32 mouse cellular contexts compared by ENCODE assay signal in the genomic region with DNA sequence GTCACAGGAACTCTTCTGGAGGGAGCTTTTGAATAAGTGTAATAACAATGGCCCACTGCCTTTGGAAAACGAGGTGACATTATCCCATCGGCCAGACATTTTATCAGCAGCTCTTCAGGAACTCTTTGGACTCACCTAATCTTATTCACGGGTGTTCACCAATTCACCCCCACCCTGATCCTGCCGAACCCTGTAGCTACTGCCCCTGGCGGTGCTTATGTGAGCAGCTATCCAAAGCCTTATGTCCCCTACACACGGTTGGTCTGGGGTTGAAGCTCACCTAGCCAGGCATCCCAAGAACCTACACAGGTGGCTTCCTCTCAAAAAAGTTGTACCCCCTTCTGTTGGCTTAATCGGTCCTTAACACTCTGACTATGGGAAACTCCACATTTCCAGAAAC. TPM values are rescaled to one million over a fixed set of nuclear protein-coding genes. Genes with fewer than 3 reads are reported as not detected.
DNase-seq lines count a peak whose midpoint lies in the region; ATAC-seq and TF ChIP-seq lines count a peak whose summit lies in the region.
"Had no signal": no experiment of that assay in that cellular context is flagged by ENCODE, and none has a peak within 500 bp of the region (broad histone marks: within the 10 kb centered on the region; RNA-seq: fewer than 3 reads in every experiment).

No protein-coding gene starts in this region.

- 36% methylated on average over 7 of the region's 7 CpGs for WGBS in liver, embryonic 14.5 days (ENCODE audit: insufficient replicate concordance)
- WGBS in stomach, postnatal 0 days, result 51% methylated on average over 7 of the region's 7 CpGs

- H3K4me3 ChIP-seq in layer of hippocampus, adult 2 months, result no peak overlapping the region
- H3K4me3 ChIP-seq in liver, embryonic 14.5 days (ENCODE audit: insufficient read depth in 1 of 2, low read depth in 2 of 2, low read length in 2 of 2), result no peak overlapping the region
- H3K4me3 ChIP-seq in stomach, postnatal 0 days (ENCODE audit: low read depth, low read length), result no peak overlapping the region
- H3K4me3 ChIP-seq: embryonic facial prominence, embryonic 13.5 days; hindbrain, embryonic 15.5 days; kidney, embryonic 15.5 days; limb, embryonic 13.5 days had no signal

- no peaks in the 10 kb centered on the region for H3K27me3 ChIP-seq in liver, embryonic 14.5 days (ENCODE audit: control insufficient read depth, insufficient read depth, low read length)
- no peaks in the 10 kb centered on the region for H3K27me3 ChIP-seq in stomach, postnatal 0 days (ENCODE audit: control insufficient read depth, insufficient read depth, low read length)
- H3K27me3 ChIP-seq: embryonic facial prominence, embryonic 13.5 days; hindbrain, embryonic 15.5 days; kidney, embryonic 15.5 days; limb, embryonic 13.5 days had no signal

- H3K9me3 ChIP-seq in liver, embryonic 14.5 days (ENCODE audit: control insufficient read depth, low read length), result no peaks in the 10 kb centered on the region
- H3K9me3 ChIP-seq in stomach, postnatal 0 days (ENCODE audit: control insufficient read depth, low read length), result no peaks in the 10 kb centered on the region
- H3K9me3 ChIP-seq: embryonic facial prominence, embryonic 13.5 days; hindbrain, embryonic 15.5 days; kidney, embryonic 15.5 days; limb, embryonic 13.5 days had no signal

- TF ChIP-seq CTCF in layer of hippocampus, adult 2 months (conservative IDR thresholded peaks at IDR 0.05), result 0 out of 2 replicates have a peak, but pooled peaks have one; percentile 8
- TF ChIP-seq CTCF in liver, embryonic 14.5 days (IDR thresholded peaks at IDR 0.05; ENCODE audit: low read depth), result peak; percentile 46
- peak; percentile 39 for TF ChIP-seq CTCF in stomach, postnatal 0 days (IDR thresholded peaks at IDR 0.05; ENCODE audit: low read depth)

- no peaks in the 10 kb centered on the region for H3K36me3 ChIP-seq in liver, embryonic 14.5 days (replicated peaks; ENCODE audit: control insufficient read depth, insufficient read depth, low read depth)
- no peaks in the 10 kb centered on the region for H3K36me3 ChIP-seq in stomach, postnatal 0 days (ENCODE audit: control insufficient read depth, insufficient read depth, low read length)
- H3K36me3 ChIP-seq: embryonic facial prominence, embryonic 13.5 days; hindbrain, embryonic 15.5 days; kidney, embryonic 15.5 days; limb, embryonic 13.5 days had no signal

- H3K9ac ChIP-seq in liver, embryonic 14.5 days (replicated peaks), result no peak overlapping the region
- H3K9ac ChIP-seq in stomach, postnatal 0 days (ENCODE audit: low read length), result no peak overlapping the region
- H3K9ac ChIP-seq: embryonic facial prominence, embryonic 13.5 days; forebrain, postnatal 0 days; hindbrain, embryonic 15.5 days; kidney, embryonic 15.5 days; limb, embryonic 13.5 days had no signal

- H3K4me2 ChIP-seq in liver, embryonic 14.5 days (ENCODE audit: low read depth), result no peak overlapping the region
- H3K4me2 ChIP-seq in stomach, postnatal 0 days (replicated peaks; ENCODE audit: low read depth), result no peak overlapping the region
- H3K4me2 ChIP-seq: embryonic facial prominence, embryonic 13.5 days; hindbrain, embryonic 15.5 days; kidney, embryonic 15.5 days; limb, embryonic 13.5 days; midbrain, embryonic 11.5 days had no signal

- TF ChIP-seq EP300 in liver, embryonic 14.5 days (IDR thresholded peaks at IDR 0.05; ENCODE audit: low read depth), result no peak
- TF ChIP-seq EP300 in stomach, postnatal 0 days (optimal IDR thresholded peaks at IDR 0.05), result no peak

- H3K27ac ChIP-seq in layer of hippocampus, adult 2 months, result no peak overlapping the region
- no peak overlapping the region for H3K27ac ChIP-seq in liver, embryonic 14.5 days
- no peak overlapping the region for H3K27ac ChIP-seq in stomach, postnatal 0 days (replicated peaks)
- H3K27ac ChIP-seq: embryonic facial prominence, embryonic 13.5 days; hindbrain, embryonic 15.5 days; kidney, embryonic 15.5 days; macrophage had no signal

- no peaks in the 10 kb centered on the region; a peak in 2 of 4 replicates for H3K4me1 ChIP-seq in liver, embryonic 14.5 days (replicated peaks; ENCODE audit: control insufficient read depth in 2 of 2, insufficient read depth in 2 of 2, low read length in 1 of 2)
- H3K4me1 ChIP-seq in stomach, postnatal 0 days (replicated peaks; ENCODE audit: control insufficient read depth, insufficient read depth), result no peaks in the 10 kb centered on the region

- peak; percentile 46; the same call in 1 of the 2 replicates for ATAC-seq in erythroblast, adult 5-6 weeks (replicated peaks; ENCODE audit: low FRiP score, poor library complexity, severe bottlenecking)
- peak; percentile 29; the same call in 1 of the 2 replicates for ATAC-seq in liver, embryonic 14.5 days (ENCODE audit: insufficient read depth)
- ATAC-seq in stomach, postnatal 0 days (ENCODE audit: low FRiP score, low TSS enrichment), result no peak
- ATAC-seq: forebrain, postnatal 0 days had no signal

- no peak for DNase-seq in layer of hippocampus, adult 2 months (ENCODE audit: low spot score in 2 of 2)
- no peak for DNase-seq in layer of hippocampus, postnatal 36 days
- no peak for DNase-seq in liver, embryonic 14.5 days (ENCODE audit: low read depth in 3 of 3, low spot score in 3 of 3)
- DNase-seq in stomach, postnatal 0 days (ENCODE audit: low spot score), result no peak
- DNase-seq in yolk sac, embryonic 10.5 days (ENCODE audit: low spot score), result no peak
- DNase-seq in cerebellum, adult 9-11 months, result no peak
- DNase-seq: adrenal gland, postnatal 10 days; B cell, adult 2 months; cerebellum, adult 18-20 months; cerebellum, postnatal 36 days; embryo, embryonic 11 days; forebrain, postnatal 0 days; gastrocnemius, postnatal 36 days; kidney, postnatal 36 days; lung, adult 2 months; right cerebral cortex, adult 18-20 months; thymus, adult 2 months had no signal

RNA-seq across cellular contexts. Expression of a gene that starts 27.6 kb away (rescaled TPM):
- total RNA-seq in layer of hippocampus, adult 2 months (2021), result 10 to 100 TPM; 21.3 to 22.4 TPM
- total RNA-seq in layer of hippocampus, postnatal 36 days (2021), result 10 to 100 TPM; 20.8 to 29.5 TPM
- total RNA-seq in erythroblast, adult 5-6 weeks (2015; ENCODE audit: low replicate concordance), result 14.0 and 15.2 TPM in 2 replicates
- total RNA-seq in erythroblast, adult 5-6 weeks (2017; ENCODE audit: low replicate concordance), result 18.5 and 21.0 TPM in 2 replicates
- 11.0 and 12.7 TPM in 2 replicates for polyA plus RNA-seq in liver, embryonic 14.5 days (2012; rRNA removed)
- 5.9 and 7.4 TPM in 2 replicates for polyA plus RNA-seq in liver, embryonic 14.5 days (2014; fragmentation: Nextera tagmentation; extraction: Ambion mirVana)
- 21.2 and 22.2 TPM in 2 replicates for polyA plus RNA-seq in stomach, postnatal 0 days (2015; fragmentation: Nextera tagmentation; extraction: Ambion mirVana)

RNA-seq across cellular contexts. Expression of a gene that starts 44.4 kb away (rescaled TPM):
- 1 to 10 TPM; 1.2 TPM for total RNA-seq in layer of hippocampus, adult 2 months (2021)
- total RNA-seq in layer of hippocampus, postnatal 36 days (2021), result 1 to 10 TPM; 1.2 TPM
- total RNA-seq in erythroblast, adult 5-6 weeks (2015; ENCODE audit: low replicate concordance), result 0.38 and 3.3 TPM in 2 replicates
- 0.68 and 1.4 TPM in 2 replicates for total RNA-seq in erythroblast, adult 5-6 weeks (2017; ENCODE audit: low replicate concordance)
- 15.3 and 17.9 TPM in 2 replicates for polyA plus RNA-seq in liver, embryonic 14.5 days (2012; rRNA removed)
- 12.6 and 15.5 TPM in 2 replicates for polyA plus RNA-seq in liver, embryonic 14.5 days (2014; fragmentation: Nextera tagmentation; extraction: Ambion mirVana)
- polyA plus RNA-seq in stomach, postnatal 0 days (2015; fragmentation: Nextera tagmentation; extraction: Ambion mirVana), result 0.17 and 0.22 TPM in 2 replicates
- total RNA-seq: gastrocnemius, postnatal 36 days had no signal
- polyA plus RNA-seq: macrophage had no signal

RNA-seq across cellular contexts. Expression of a gene that starts 50.3 kb away (rescaled TPM):
- 10 to 100 TPM; 50.2 to 51.5 TPM for total RNA-seq in layer of hippocampus, adult 2 months (2021)
- total RNA-seq in layer of hippocampus, postnatal 36 days (2021), result 10 to 100 TPM; 52.6 to 55.0 TPM
- 0.96 and 4.8 TPM in 2 replicates for total RNA-seq in erythroblast, adult 5-6 weeks (2015; ENCODE audit: low replicate concordance)
- 0.70 and 1.3 TPM in 2 replicates for total RNA-seq in erythroblast, adult 5-6 weeks (2017; ENCODE audit: low replicate concordance)
- 4.7 TPM in 2 replicates for polyA plus RNA-seq in liver, embryonic 14.5 days (2012; rRNA removed)
- 1.9 and 2.3 TPM in 2 replicates for polyA plus RNA-seq in liver, embryonic 14.5 days (2014; fragmentation: Nextera tagmentation; extraction: Ambion mirVana)
- polyA plus RNA-seq in stomach, postnatal 0 days (2015; fragmentation: Nextera tagmentation; extraction: Ambion mirVana), result 4.6 and 4.9 TPM in 2 replicates

RNA-seq across cellular contexts. Expression of a gene that starts 55.0 kb away (rescaled TPM):
- not detected for total RNA-seq in layer of hippocampus, adult 2 months (2021)
- not detected for total RNA-seq in layer of hippocampus, postnatal 36 days (2021)
- total RNA-seq in erythroblast, adult 5-6 weeks (2015; ENCODE audit: low replicate concordance), result 2.5 TPM in 1 of 2 replicates, not detected in the other
- total RNA-seq in erythroblast, adult 5-6 weeks (2017; ENCODE audit: low replicate concordance), result 3.1 and 5.5 TPM in 2 replicates
- polyA plus RNA-seq in liver, embryonic 14.5 days (2012; rRNA removed), result 3.2 and 4.6 TPM in 2 replicates
- polyA plus RNA-seq in liver, embryonic 14.5 days (2014; fragmentation: Nextera tagmentation; extraction: Ambion mirVana), result 3.3 and 4.9 TPM in 2 replicates
- 0.42 and 0.77 TPM in 2 replicates for polyA plus RNA-seq in stomach, postnatal 0 days (2015; fragmentation: Nextera tagmentation; extraction: Ambion mirVana)
- total RNA-seq: adrenal gland, postnatal 10 days; forebrain, postnatal 0 days; gastrocnemius, postnatal 36 days; heart, adult 8-10 months; hematopoietic stem cell, adult 5-6 weeks; left cerebral cortex, adult 18-20 months; left cerebral cortex, postnatal 25 days; midbrain, postnatal 0 days had no signal
- polyA plus RNA-seq: embryonic facial prominence, embryonic 13.5 days; forebrain, postnatal 0 days; heart, embryonic 16.5 days; hindbrain, embryonic 15.5 days; intestine, embryonic 14.5 days; kidney, embryonic 15.5 days; limb, embryonic 13.5 days; lung, adult 2 months; macrophage; midbrain, embryonic 11.5 days; midbrain, postnatal 0 days; neural tube, embryonic 14.5 days had no signal

RNA-seq across cellular contexts. Expression of a gene that starts 59.6 kb away (rescaled TPM):
- total RNA-seq in layer of hippocampus, adult 2 months (2021), result 10 to 100 TPM; 16.8 to 17.1 TPM
- 10 to 100 TPM; 13.9 to 16.0 TPM for total RNA-seq in layer of hippocampus, postnatal 36 days (2021)
- 2.9 and 8.8 TPM in 2 replicates for total RNA-seq in erythroblast, adult 5-6 weeks (2015; ENCODE audit: low replicate concordance)
- 1.1 and 2.7 TPM in 2 replicates for total RNA-seq in erythroblast, adult 5-6 weeks (2017; ENCODE audit: low replicate concordance)
- polyA plus RNA-seq in liver, embryonic 14.5 days (2012; rRNA removed), result 3.0 and 3.1 TPM in 2 replicates
- 2.5 and 2.9 TPM in 2 replicates for polyA plus RNA-seq in liver, embryonic 14.5 days (2014; fragmentation: Nextera tagmentation; extraction: Ambion mirVana)
- 5.3 and 5.9 TPM in 2 replicates for polyA plus RNA-seq in stomach, postnatal 0 days (2015; fragmentation: Nextera tagmentation; extraction: Ambion mirVana)

Comparison
In these comparisons a context has a peak if more than half of its experiments do, and no peak if none do; other contexts are left out.
1. RNA of a gene that starts 50.3 kb away (total RNA-seq): 52.6 to 55.0 TPM in layer of hippocampus, postnatal 36 days and 50.2 to 51.5 TPM in layer of hippocampus, adult 2 months; 0.70 to 4.8 TPM in erythroblast, adult 5-6 weeks; every median in the first group is over 4 times any median in the second.
2. Peak in every context shown above with its lines, with median percentiles within 50 percentile points of each other: CTCF ChIP-seq.